Mouse (Mus musculus) layer of hippocampus, postnatal 25 days (tissue): ENCODE results near the gene Hccs. TPM values are rescaled to one million over a fixed set of nuclear protein-coding genes. Genes with fewer than 3 reads are reported as not detected.

Experiments used
- DNase-seq, 2 experiments: peaks; one replicate each; pipeline ENCODE4 v3.0.0; 2022; ENCODE audit warnings: mixed read lengths in 2 of 2, low spot score in 1 of 2; ENCODE audit errors: extremely low spot score in 1 of 2
- total RNA-seq, 2 experiments: library from RNA; stranded (reverse); gene quantifications; 2 replicates each; pipeline ENCODE4 v1.2.3; 2021

The Hccs gene
- total RNA-seq, 2 experiments from 2014 or later: 21.3 to 24.7 TPM

GRCm38 (mm10) chrX:169210019-169210418 lies 110.2 kb downstream of the Hccs start:
- no peak for DNase-seq

Other genes with a start within 250 kb of the Hccs start
- gene Amelx, start 133.2 kb downstream of the Hccs start, total RNA-seq: not detected